ENCODE assay signal across 9 mouse cellular contexts in the genomic region with DNA sequence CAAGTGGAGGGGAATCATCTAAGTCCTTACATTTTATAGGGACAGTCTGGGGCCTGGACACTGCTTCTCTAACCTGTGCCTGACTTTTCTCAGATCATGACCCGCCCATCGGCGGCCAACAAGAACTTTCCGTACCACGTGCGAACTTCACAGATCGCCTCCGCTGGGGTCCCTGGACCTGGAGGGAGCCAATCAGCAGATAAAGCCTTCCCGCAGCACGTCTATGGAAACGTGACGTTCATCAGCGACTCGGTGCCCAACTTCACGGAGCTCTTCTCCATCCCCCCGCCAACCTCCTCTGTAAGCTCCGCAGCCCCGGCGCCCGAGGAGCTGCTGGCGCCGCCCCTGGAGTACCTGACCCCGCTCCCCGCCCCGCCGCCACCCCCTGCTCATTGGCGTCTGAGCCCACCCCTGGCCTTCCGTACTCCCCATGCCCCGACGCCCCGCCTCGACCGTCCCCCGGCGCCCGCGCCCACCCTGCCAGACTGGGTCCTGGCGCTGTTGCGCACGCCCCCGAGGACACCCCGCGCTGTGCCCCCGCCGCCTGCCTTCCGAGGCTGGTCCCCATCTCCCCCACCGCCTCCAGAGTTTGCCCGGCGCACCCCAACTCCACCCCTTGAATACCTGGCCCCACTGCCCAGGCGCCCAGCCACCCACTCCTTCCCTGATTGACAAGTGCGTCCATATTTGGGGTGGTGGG. TPM values are rescaled to one million over a fixed set of nuclear protein-coding genes. Genes with fewer than 3 reads are reported as not detected.
DNase-seq lines count a peak whose midpoint lies in the region; ATAC-seq and TF ChIP-seq lines count a peak whose summit lies in the region.
"Had no signal": no experiment of that assay in that cellular context is flagged by ENCODE, and none has a peak within 500 bp of the region (broad histone marks: within the 10 kb centered on the region; RNA-seq: fewer than 3 reads in every experiment).

No protein-coding gene starts in this region.

- peaks cover 46% of the 10 kb centered on the region for H3K27me3 ChIP-seq in kidney, embryonic 16.5 days (ENCODE audit: insufficient read depth, low read length)
- peaks cover 14% of the 10 kb centered on the region for H3K27me3 ChIP-seq in embryonic facial prominence, embryonic 11.5 days (ENCODE audit: control insufficient read depth, insufficient read depth, low read length)
- peaks cover 16% of the 10 kb centered on the region; the same call in 1 of the 2 replicates for H3K27me3 ChIP-seq in hindbrain, postnatal 0 days (ENCODE audit: insufficient read depth, low read length)
- H3K27me3 ChIP-seq in cerebellum, adult 2 months (ENCODE audit: control insufficient read depth, insufficient read depth, low read length), result no peaks in the 10 kb centered on the region

- TF ChIP-seq CTCF in hindbrain, postnatal 0 days (IDR thresholded peaks at IDR 0.05; ENCODE audit: low read depth), result no peak
- no peak for TF ChIP-seq CTCF in cerebellum, adult 2 months (IDR thresholded peaks at IDR 0.05; ENCODE audit: borderline replicate concordance, insufficient read depth, low read depth, low read length)

- no peak for DNase-seq in kidney, adult 11 months
- peak; percentile 3 for DNase-seq in embryonic facial prominence, embryonic 11.5 days (ENCODE audit: low spot score)
- DNase-seq in hindbrain, postnatal 0 days (ENCODE audit: low spot score), result no peak
- peak; percentile 29 for DNase-seq in naive thymus-derived CD4-positive, alpha-beta T cell, adult 2 months (ENCODE audit: low read depth)
- DNase-seq in left cerebral cortex, adult 9 months (ENCODE audit: low spot score in 2 of 2), result no peak
- no peak for DNase-seq in layer of hippocampus, postnatal 14 days (ENCODE audit: low spot score in 2 of 2)
- DNase-seq in cerebellum, adult 2 months, result no peak

- peak overlapping the region; percentile 55 for H3K4me3 ChIP-seq in kidney, embryonic 16.5 days (ENCODE audit: low read length)
- peak overlapping the region; percentile 36 for H3K4me3 ChIP-seq in embryonic facial prominence, embryonic 11.5 days (ENCODE audit: low read depth, low read length)
- H3K4me3 ChIP-seq in hindbrain, postnatal 0 days (ENCODE audit: low read length), result peak overlapping the region; percentile 32
- H3K4me3 ChIP-seq in cerebellum, adult 2 months (replicated peaks; ENCODE audit: insufficient read depth, low read depth, low read length), result no peak overlapping the region

- peak overlapping the region; percentile 57 for H3K9ac ChIP-seq in kidney, embryonic 16.5 days (replicated peaks; ENCODE audit: low read length)
- H3K9ac ChIP-seq in embryonic facial prominence, embryonic 11.5 days (replicated peaks; ENCODE audit: low read length), result no peak overlapping the region; the same call in 1 of the 2 replicates
- H3K9ac ChIP-seq in hindbrain, postnatal 0 days (replicated peaks; ENCODE audit: low read length), result peak overlapping the region; percentile 37; the same call in 1 of the 2 replicates

- no peak for TF ChIP-seq POLR2A in cerebellum, adult 2 months (IDR thresholded peaks at IDR 0.05; ENCODE audit: borderline replicate concordance, insufficient read depth, low read length)

- no peaks in the 10 kb centered on the region for H3K9me3 ChIP-seq in kidney, embryonic 16.5 days (ENCODE audit: low read length)
- H3K9me3 ChIP-seq in embryonic facial prominence, embryonic 11.5 days (replicated peaks; ENCODE audit: control insufficient read depth, low read length), result no peaks in the 10 kb centered on the region
- no peaks in the 10 kb centered on the region for H3K9me3 ChIP-seq in hindbrain, postnatal 0 days (ENCODE audit: low read length)

- no peak overlapping the region for H3K27ac ChIP-seq in kidney, embryonic 16.5 days (ENCODE audit: low read length)
- no peak overlapping the region for H3K27ac ChIP-seq in embryonic facial prominence, embryonic 11.5 days (replicated peaks; ENCODE audit: low read depth, low read length)
- H3K27ac ChIP-seq in hindbrain, postnatal 0 days, result peak overlapping the region; percentile 60; the same call in 1 of the 2 replicates
- H3K27ac ChIP-seq in cerebellum, adult 2 months (ENCODE audit: insufficient read depth, low read length), result no peak overlapping the region

- no peak for ATAC-seq in kidney, embryonic 16.5 days (ENCODE audit: low FRiP score, low TSS enrichment)
- ATAC-seq in embryonic facial prominence, embryonic 11.5 days (replicated peaks; ENCODE audit: insufficient number of reproducible peaks, low FRiP score, low TSS enrichment, low read depth), result no peak
- no peak for ATAC-seq in hindbrain, postnatal 0 days

- WGBS in kidney, embryonic 16.5 days, result 2% methylated on average over 43 of the region's 51 CpGs
- WGBS in embryonic facial prominence, embryonic 11.5 days, result 2% methylated on average over 51 of the region's 51 CpGs
- 7% methylated on average over 39 of the region's 51 CpGs for WGBS in hindbrain, postnatal 0 days
- 42% methylated on average over 50 of the region's 51 CpGs for WGBS in cerebellum, adult 2 months

- no peaks in the 10 kb centered on the region for H3K36me3 ChIP-seq in kidney, embryonic 16.5 days (ENCODE audit: insufficient read depth, low read length)
- H3K36me3 ChIP-seq in embryonic facial prominence, embryonic 11.5 days (replicated peaks; ENCODE audit: control insufficient read depth, insufficient read depth, low read depth, low read length), result no peaks in the 10 kb centered on the region
- no peaks in the 10 kb centered on the region for H3K36me3 ChIP-seq in hindbrain, postnatal 0 days (ENCODE audit: insufficient read depth, low read length)

- peak overlapping the region; percentile 85 for H3K4me2 ChIP-seq in kidney, embryonic 16.5 days (replicated peaks; ENCODE audit: low read depth, low read length)
- peak overlapping the region; percentile 81 for H3K4me2 ChIP-seq in embryonic facial prominence, embryonic 11.5 days (ENCODE audit: low read depth, low read length)
- H3K4me2 ChIP-seq in hindbrain, postnatal 0 days (ENCODE audit: low read depth, low read length), result peak overlapping the region; percentile 58

- peaks cover 31% of the 10 kb centered on the region for H3K4me1 ChIP-seq in kidney, embryonic 16.5 days (ENCODE audit: insufficient read depth, low read length)
- peaks cover 8% of the 10 kb centered on the region for H3K4me1 ChIP-seq in embryonic facial prominence, embryonic 11.5 days (ENCODE audit: control insufficient read depth, insufficient read depth, low read length)
- peaks cover 13% of the 10 kb centered on the region; the same call in 1 of the 2 replicates for H3K4me1 ChIP-seq in hindbrain, postnatal 0 days (ENCODE audit: insufficient read depth, low read length)
- peaks cover 3% of the 10 kb centered on the region; the same call in 1 of the 2 replicates for H3K4me1 ChIP-seq in cerebellum, adult 2 months (ENCODE audit: control insufficient read depth, insufficient read depth, low read length)

RNA-seq across cellular contexts. Expression of a gene that starts 2.2 kb away (rescaled TPM):
- 16.9 and 18.2 TPM in 2 replicates for polyA plus RNA-seq in kidney, embryonic 16.5 days (2015; fragmentation: Nextera tagmentation; extraction: Ambion mirVana)
- 8.7 and 10.8 TPM in 2 replicates for polyA plus RNA-seq in embryonic facial prominence, embryonic 11.5 days (2014; fragmentation: Nextera tagmentation; extraction: Ambion mirVana)
- total RNA-seq in hindbrain, postnatal 0 days (2014; rRNA removed), result 104 and 105 TPM in 2 replicates
- 14.8 and 15.4 TPM in 2 replicates for polyA plus RNA-seq in hindbrain, postnatal 0 days (2015; fragmentation: Nextera tagmentation; extraction: Ambion mirVana)
- total RNA-seq in layer of hippocampus, postnatal 14 days (2021), result 10 to 100 TPM; 86.7 to 87.9 TPM
- polyA plus RNA-seq in cerebellum, adult 2 months (2012; rRNA removed), result 76.8 and 77.8 TPM in 2 replicates

RNA-seq across cellular contexts. Expression of a gene that starts 8.8 kb away (rescaled TPM):
- 0.10 and 0.67 TPM in 2 replicates for polyA plus RNA-seq in kidney, embryonic 16.5 days (2015; fragmentation: Nextera tagmentation; extraction: Ambion mirVana)
- polyA plus RNA-seq in embryonic facial prominence, embryonic 11.5 days (2014; fragmentation: Nextera tagmentation; extraction: Ambion mirVana), result 0.91 and 1.3 TPM in 2 replicates
- 56.6 and 88.3 TPM in 2 replicates for total RNA-seq in hindbrain, postnatal 0 days (2014; rRNA removed)
- 104 and 106 TPM in 2 replicates for polyA plus RNA-seq in hindbrain, postnatal 0 days (2015; fragmentation: Nextera tagmentation; extraction: Ambion mirVana)
- 10 to 100 TPM; 43.2 to 46.9 TPM for total RNA-seq in layer of hippocampus, postnatal 14 days (2021)
- 226 and 246 TPM in 2 replicates for polyA plus RNA-seq in cerebellum, adult 2 months (2012; rRNA removed)
- total RNA-seq: hematopoietic stem cell, adult 5-6 weeks had no signal

RNA-seq across cellular contexts. Expression of a gene that starts 13.5 kb away (rescaled TPM):
- 0.84 and 0.98 TPM in 2 replicates for polyA plus RNA-seq in kidney, embryonic 16.5 days (2015; fragmentation: Nextera tagmentation; extraction: Ambion mirVana)
- polyA plus RNA-seq in embryonic facial prominence, embryonic 11.5 days (2014; fragmentation: Nextera tagmentation; extraction: Ambion mirVana), result 1.6 TPM in 2 replicates
- 0.93 and 1.4 TPM in 2 replicates for total RNA-seq in hindbrain, postnatal 0 days (2014; rRNA removed)
- 3.1 and 3.6 TPM in 2 replicates for polyA plus RNA-seq in hindbrain, postnatal 0 days (2015; fragmentation: Nextera tagmentation; extraction: Ambion mirVana)
- not detected for total RNA-seq in layer of hippocampus, postnatal 14 days (2021)
- 0.16 and 0.20 TPM in 2 replicates for polyA plus RNA-seq in cerebellum, adult 2 months (2012; rRNA removed)
- total RNA-seq: hematopoietic stem cell, adult 5-6 weeks had no signal

RNA-seq across cellular contexts. Expression of a gene that starts 17.0 kb away (rescaled TPM):
- polyA plus RNA-seq in kidney, embryonic 16.5 days (2015; fragmentation: Nextera tagmentation; extraction: Ambion mirVana), result 197 and 199 TPM in 2 replicates
- polyA plus RNA-seq in embryonic facial prominence, embryonic 11.5 days (2014; fragmentation: Nextera tagmentation; extraction: Ambion mirVana), result 287 and 312 TPM in 2 replicates
- total RNA-seq in hindbrain, postnatal 0 days (2014; rRNA removed), result 534 and 592 TPM in 2 replicates
- 469 and 484 TPM in 2 replicates for polyA plus RNA-seq in hindbrain, postnatal 0 days (2015; fragmentation: Nextera tagmentation; extraction: Ambion mirVana)
- total RNA-seq in layer of hippocampus, postnatal 14 days (2021), result 10 to 100 TPM; 35.3 to 37.1 TPM
- polyA plus RNA-seq in cerebellum, adult 2 months (2012; rRNA removed), result 41.9 and 42.6 TPM in 2 replicates

RNA-seq across cellular contexts. Expression of a gene that starts 47.3 kb away (rescaled TPM):
- polyA plus RNA-seq in kidney, embryonic 16.5 days (2015; fragmentation: Nextera tagmentation; extraction: Ambion mirVana), result 28.9 and 30.8 TPM in 2 replicates
- 26.6 and 27.0 TPM in 2 replicates for polyA plus RNA-seq in embryonic facial prominence, embryonic 11.5 days (2014; fragmentation: Nextera tagmentation; extraction: Ambion mirVana)
- total RNA-seq in hindbrain, postnatal 0 days (2014; rRNA removed), result 153 and 155 TPM in 2 replicates
- polyA plus RNA-seq in hindbrain, postnatal 0 days (2015; fragmentation: Nextera tagmentation; extraction: Ambion mirVana), result 28.2 and 30.6 TPM in 2 replicates
- 100 to 1,000 TPM; 209 to 228 TPM for total RNA-seq in layer of hippocampus, postnatal 14 days (2021)
- polyA plus RNA-seq in cerebellum, adult 2 months (2012; rRNA removed), result 121 and 124 TPM in 2 replicates

Comparison
In these comparisons a context has a peak if more than half of its experiments do, and no peak if none do; other contexts are left out.
1. DNase-seq: peak in embryonic facial prominence, embryonic 11.5 days (single experiment) and naive thymus-derived CD4-positive, alpha-beta T cell, adult 2 months (single experiment); none in kidney, adult 11 months (single experiment), hindbrain, postnatal 0 days (single experiment), left cerebral cortex, adult 9 months (0 of 2), layer of hippocampus, postnatal 14 days (0 of 2) and cerebellum, adult 2 months (0 of 2).
2. RNA of a gene that starts 8.8 kb away (polyA plus RNA-seq): 226 to 246 TPM in cerebellum, adult 2 months and 104 to 106 TPM in hindbrain, postnatal 0 days; 0.91 to 1.3 TPM in embryonic facial prominence, embryonic 11.5 days and 0.10 to 0.67 TPM in kidney, embryonic 16.5 days; every median in the first group is over 10 times any median in the second.
3. Peak in every context shown above with its lines, with median percentiles within 50 percentile points of each other: H3K4me2 ChIP-seq.